Mouse (Mus musculus) erythroblast, embryonic 14.5 days (primary cell): ENCODE measurements around the gene Kcnt2.

ENCODE experiments used
- GATA1 ChIP-seq: IDR thresholded peaks from 2 replicates; pipeline ENCODE4 v1.6.1; 2012; ENCODE audit warnings: low read length, inconsistent platforms, mixed read lengths
- TAL1 ChIP-seq: IDR thresholded peaks from 3 replicates; pipeline ENCODE4 v1.6.1; 2012; ENCODE audit warnings: low read length, inconsistent platforms, mixed read lengths

DNA sequence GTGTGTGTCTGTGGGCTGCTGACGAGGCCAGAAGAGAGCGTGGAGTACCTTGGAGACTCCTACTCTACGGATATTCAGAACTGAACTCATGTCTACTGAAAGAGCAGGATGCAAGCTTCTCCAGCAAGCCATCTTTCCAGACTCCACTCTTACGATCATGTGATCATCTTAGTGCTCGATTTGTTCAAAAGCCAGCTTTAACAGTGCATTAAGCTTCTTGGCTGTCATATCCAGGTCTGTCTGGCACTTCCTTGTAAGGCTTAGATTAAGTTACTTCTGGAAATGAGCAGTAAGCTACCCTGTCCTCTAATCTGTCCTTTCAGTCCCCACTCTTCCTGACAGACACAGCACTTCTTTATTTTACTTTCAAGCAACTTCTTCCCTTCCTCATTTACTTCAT, 20.1 kb downstream of the Kcnt2 start:
- TF ChIP-seq TAL1: no peak
- no peak for TF ChIP-seq GATA1
